Mouse (Mus musculus) C2C12 (cell line): ENCODE data around the gene Trrap. TPM values are rescaled to one million over a fixed set of nuclear protein-coding genes. Genes with fewer than 3 reads are reported as not detected.
A peak's percentile ranks its signal among the peaks of the same experiment; 100 is the strongest.

Experiments
- H3K27me3 ChIP-seq: one replicate; pipeline ENCODE4 v1.6.1; 2011; ENCODE audit not compliant: control insufficient read depth, insufficient read depth, insufficient read length
- H3K36me3 ChIP-seq: one replicate; pipeline ENCODE4 v1.6.1; 2011; ENCODE audit not compliant: control insufficient read depth, insufficient read depth
- H3K4me3 ChIP-seq: one replicate; pipeline ENCODE4 v1.5.1; 2011; ENCODE audit warnings: mild to moderate bottlenecking, control low read depth; ENCODE audit not compliant: poor library complexity, insufficient read depth, severe bottlenecking
- H3K79me2 ChIP-seq: one replicate; pipeline ENCODE4 v1.6.1; 2011; ENCODE audit not compliant: control insufficient read depth, insufficient read depth
- H3K79me3 ChIP-seq: one replicate; pipeline ENCODE4 v1.6.1; 2011; ENCODE audit warnings: low read depth, control low read depth
- H3ac ChIP-seq: one replicate; pipeline ENCODE3; 2011; ENCODE audit warnings: low read depth; ENCODE audit not compliant: control insufficient read depth, insufficient read length
- CEBPB ChIP-seq: IDR thresholded peaks from one replicate; pipeline ENCODE4 v1.6.1; 2011; ENCODE audit warnings: low read depth, mild to moderate bottlenecking, control low read depth, moderate library complexity
- CTCF ChIP-seq: IDR thresholded peaks from one replicate; pipeline ENCODE4 v1.5.1; 2011; ENCODE audit not compliant: control insufficient read depth, insufficient read depth, insufficient read length
- FOSL1 ChIP-seq: IDR thresholded peaks from one replicate; pipeline ENCODE4 v1.8.0; 2011; ENCODE audit warnings: mild to moderate bottlenecking, low read length; ENCODE audit not compliant: poor library complexity, insufficient read depth, severe bottlenecking
- MAX ChIP-seq: IDR thresholded peaks from one replicate; pipeline ENCODE4 v1.6.1; 2011; ENCODE audit warnings: mild to moderate bottlenecking, control low read depth
- MYOD1 ChIP-seq: IDR thresholded peaks from one replicate; pipeline ENCODE4 v1.6.1; 2011; ENCODE audit warnings: low read depth; ENCODE audit not compliant: control insufficient read depth, insufficient read length
- MYOG ChIP-seq: IDR thresholded peaks from one replicate; pipeline ENCODE4 v1.6.1; 2011; ENCODE audit not compliant: control insufficient read depth, insufficient read length; ENCODE audit errors: extremely low read depth
- USF1 ChIP-seq: IDR thresholded peaks from one replicate; pipeline ENCODE4 v1.6.1; 2011; ENCODE audit warnings: low read depth, mild to moderate bottlenecking, control low read depth, moderate library complexity
- polyA plus RNA-seq: library from polyadenylated mRNA; unstranded; fragments of >200 nt; fragmentation: generic; extraction: Trizol; gene quantifications from one replicate; pipeline ENCODE4 v1.2.1, GENCODE M21; 2012; ENCODE audit warnings: missing spikeins

Gene Trrap
- polyA plus RNA-seq, 1 experiment: 42.0 TPM

- H3K27me3 ChIP-seq: no peaks in the 10 kb centered on the region
- H3K79me2 ChIP-seq: no peaks in the 10 kb centered on the region
- H3ac ChIP-seq: no peak overlapping the region
- no peak overlapping the region for H3K4me3 ChIP-seq
- no peaks in the 10 kb centered on the region for H3K79me3 ChIP-seq
- H3K36me3 ChIP-seq: peaks cover 3% of the 10 kb centered on the region
- TF ChIP-seq USF1 (no peak), CEBPB (no peak)
Measured at GRCm38 (mm10) chr5:144872326-144872725, 104.8 kb downstream of the Trrap start.

GRCm38 (mm10) chr5:144872867-144873266 lies 105.3 kb downstream of the Trrap start:
- H3K79me2 ChIP-seq: no peaks in the 10 kb centered on the region
- TF ChIP-seq CEBPB: no peak
- no peak for TF ChIP-seq MAX
- no peak for TF ChIP-seq USF1
- TF ChIP-seq CTCF: no peak
- TF ChIP-seq MYOD1: no peak
- no peak for TF ChIP-seq MYOG
- TF ChIP-seq FOSL1: no peak
- no peaks in the 10 kb centered on the region for H3K27me3 ChIP-seq
- no peaks in the 10 kb centered on the region for H3K79me3 ChIP-seq
- peaks cover 5% of the 10 kb centered on the region for H3K36me3 ChIP-seq
- no peak overlapping the region for H3ac ChIP-seq
- H3K4me3 ChIP-seq: no peak overlapping the region

GRCm38 (mm10) chr5:144875227-144875626 lies 107.7 kb downstream of the Trrap start:
- Histone ChIP-seq H3K36me3 (peaks cover 15% of the 10 kb centered on the region), H3K27me3 (no peaks in the 10 kb centered on the region), H3K79me3 (no peaks in the 10 kb centered on the region), H3K4me3 (no peak overlapping the region), H3ac (no peak overlapping the region), H3K79me2 (no peaks in the 10 kb centered on the region)
- TF ChIP-seq USF1: no peak
- no peak for TF ChIP-seq CEBPB
- TF ChIP-seq FOSL1: no peak
- TF ChIP-seq MYOD1: no peak
- no peak for TF ChIP-seq CTCF
- TF ChIP-seq MAX: no peak
- no peak for TF ChIP-seq MYOG

- peaks cover 15% of the 10 kb centered on the region for H3K36me3 ChIP-seq
- peak; percentile 92 for TF ChIP-seq CTCF
- TF ChIP-seq MYOG: no peak
- no peaks in the 10 kb centered on the region for H3K27me3 ChIP-seq
- H3K79me3 ChIP-seq: no peaks in the 10 kb centered on the region
- H3K4me3 ChIP-seq: no peak overlapping the region
- H3K79me2 ChIP-seq: no peaks in the 10 kb centered on the region
- no peak overlapping the region for H3ac ChIP-seq
Measured at GRCm38 (mm10) chr5:144875892-144876291, 108.4 kb downstream of the Trrap start.

- Histone ChIP-seq H3K4me3 (no peak overlapping the region), H3K27me3 (no peaks in the 10 kb centered on the region), H3K36me3 (peaks cover 16% of the 10 kb centered on the region), H3K79me3 (no peaks in the 10 kb centered on the region), H3ac (no peak overlapping the region), H3K79me2 (no peaks in the 10 kb centered on the region)
- no peak for TF ChIP-seq FOSL1
- no peak for TF ChIP-seq MAX
- TF ChIP-seq USF1: no peak
- no peak for TF ChIP-seq MYOG
Measured at GRCm38 (mm10) chr5:144877021-144877420, 109.5 kb downstream of the Trrap start.

GRCm38 (mm10) chr5:144881670-144882399 lies 114.3 kb downstream of the Trrap start:
- Histone ChIP-seq H3K36me3 (peaks cover 62% of the 10 kb centered on the region), H3K27me3 (no peaks in the 10 kb centered on the region), H3ac (no peak overlapping the region), H3K79me2 (no peaks in the 10 kb centered on the region), H3K79me3 (no peaks in the 10 kb centered on the region), H3K4me3 (no peak overlapping the region)
- no peak for TF ChIP-seq MYOD1
- TF ChIP-seq CTCF: no peak
- no peak for TF ChIP-seq USF1
- TF ChIP-seq CEBPB: no peak
- no peak for TF ChIP-seq MYOG
- no peak for TF ChIP-seq MAX
- no peak for TF ChIP-seq FOSL1
